Mouse (Mus musculus) forebrain, embryonic 15.5 days (tissue): Measurements from ENCODE around the gene Hao1. TPM values are rescaled to one million over a fixed set of nuclear protein-coding genes. Genes with fewer than 3 reads are reported as not detected.

Experiments used
- ATAC-seq: fragments of 200-750 bp; cut with Nextera tagmentation; replicated peaks from 2 replicates; pipeline ENCODE4 v1.8.0; 2017; ENCODE audit warnings: mild to moderate bottlenecking, moderate TSS enrichment, moderate library complexity
- H3K27ac ChIP-seq: fragments of 300-500 bp; sonication (generic); replicated peaks from 2 replicates; pipeline ENCODE4 v1.5.1; 2015; ENCODE audit warnings: mild to moderate bottlenecking, inconsistent platforms
- H3K27me3 ChIP-seq: fragments of 300-500 bp; sonication (generic); 2 replicates; pipeline ENCODE4 v1.6.1; 2015; ENCODE audit warnings: inconsistent platforms
- H3K36me3 ChIP-seq: fragments of 300-500 bp; sonication (generic); 2 replicates; pipeline ENCODE4 v1.6.1; 2015; ENCODE audit warnings: mild to moderate bottlenecking, inconsistent platforms
- H3K4me1 ChIP-seq: fragments of 300-500 bp; sonication (generic); 2 replicates; pipeline ENCODE4 v1.6.1; 2015; ENCODE audit warnings: inconsistent platforms
- H3K4me2 ChIP-seq: fragments of 300-500 bp; sonication (generic); replicated peaks from 2 replicates; pipeline ENCODE4 v1.6.1; 2015; ENCODE audit warnings: mild to moderate bottlenecking, inconsistent platforms
- H3K4me3 ChIP-seq: fragments of 300-500 bp; sonication (generic); 2 replicates; pipeline ENCODE4 v1.5.1; 2015; ENCODE audit warnings: mild to moderate bottlenecking, inconsistent platforms
- H3K9ac ChIP-seq: fragments of 300-500 bp; sonication (generic); replicated peaks from 2 replicates; pipeline ENCODE4 v1.6.1; 2015; ENCODE audit warnings: mild to moderate bottlenecking, inconsistent platforms
- H3K9me3 ChIP-seq: fragments of 300-500 bp; sonication (generic); 2 replicates; pipeline ENCODE4 v1.6.1; 2016; ENCODE audit warnings: inconsistent platforms
- WGBS: fragments of 180-500 bp; shearing (Covaris S2); methylation state at CpG from one replicate; pipeline ENCODE4 v1.1.7; 2015; ENCODE audit warnings: mixed read lengths; 5-methylcytosine and 5-hydroxymethylcytosine counted together
- polyA plus RNA-seq: library from polyadenylated mRNA; unstranded; fragments of >200 nt; fragmentation: Nextera tagmentation; extraction: Ambion mirVana; gene quantifications from 2 replicates; pipeline ENCODE4 v1.2.1, GENCODE M21; 2015

Gene Hao1
- polyA plus RNA-seq = 0.08 TPM in 1 of 2 replicates, not detected in the other

- H3K27ac ChIP-seq = no peak within 1 kb of the TSS
- no peaks in the 10 kb centered on the region for H3K27me3 ChIP-seq
- H3K4me1 ChIP-seq = no peaks in the 10 kb centered on the region
- no peak within 1 kb of the TSS for H3K4me2 ChIP-seq
- H3K36me3 ChIP-seq = no peaks in the 10 kb centered on the region
- WGBS = 89% methylated on average over 8 of the region's 8 CpGs
- H3K9me3 ChIP-seq = no peaks in the 10 kb centered on the region
- no peak within 1 kb of the TSS for H3K9ac ChIP-seq
- no peak within 1 kb of the TSS for H3K4me3 ChIP-seq
- ATAC-seq = no peak
These were observed at the start of gene Hao1 for GRCm38 (mm10) chr2:134554221-134554727. TSS of gene Hao1 (minus strand) at chr2:134554368.

GRCm38 (mm10) chr2:134591081-134591694, 37.0 kb upstream of the Hao1 start:
- Histone ChIP-seq H3K9me3 (no peaks in the 10 kb centered on the region), H3K4me1 (no peaks in the 10 kb centered on the region), H3K9ac (no peak overlapping the region), H3K27ac (no peak overlapping the region), H3K36me3 (peaks cover 15% of the 10 kb centered on the region; the same call in 1 of the 2 replicates), H3K4me3 (no peak overlapping the region), H3K27me3 (no peaks in the 10 kb centered on the region), H3K4me2 (no peak overlapping the region)
- 93% methylated on average over 6 of the region's 6 CpGs for WGBS
- ATAC-seq = no peak

GRCm38 (mm10) chr2:134585243-134585642, 31.1 kb upstream of the Hao1 start:
- no peaks in the 10 kb centered on the region for H3K4me1 ChIP-seq
- no peaks in the 10 kb centered on the region for H3K36me3 ChIP-seq
- H3K4me2 ChIP-seq = no peak overlapping the region
- no peak overlapping the region for H3K27ac ChIP-seq
- no peaks in the 10 kb centered on the region for H3K9me3 ChIP-seq
- ATAC-seq = no peak
- WGBS = 44% methylated on average over 4 of the region's 4 CpGs
- H3K4me3 ChIP-seq = no peak overlapping the region
- H3K9ac ChIP-seq = no peak overlapping the region
- H3K27me3 ChIP-seq = no peaks in the 10 kb centered on the region

GRCm38 (mm10) chr2:134559422-134559821, 5.3 kb upstream of the Hao1 start:
- H3K36me3 ChIP-seq = no peaks in the 10 kb centered on the region
- no peak for ATAC-seq
- H3K4me3 ChIP-seq = no peak overlapping the region
- 94% methylated on average over 3 of the region's 3 CpGs for WGBS
- H3K9me3 ChIP-seq = no peaks in the 10 kb centered on the region
- no peaks in the 10 kb centered on the region for H3K27me3 ChIP-seq
- no peak overlapping the region for H3K4me2 ChIP-seq
- no peak overlapping the region for H3K9ac ChIP-seq
- no peak overlapping the region for H3K27ac ChIP-seq
- no peaks in the 10 kb centered on the region for H3K4me1 ChIP-seq

- H3K4me1 ChIP-seq = no peaks in the 10 kb centered on the region
- H3K9me3 ChIP-seq = no peaks in the 10 kb centered on the region
- no peak overlapping the region for H3K4me2 ChIP-seq
- H3K27ac ChIP-seq = no peak overlapping the region
- H3K36me3 ChIP-seq = no peaks in the 10 kb centered on the region
- H3K27me3 ChIP-seq = no peaks in the 10 kb centered on the region
- H3K9ac ChIP-seq = no peak overlapping the region
- no peak for ATAC-seq
- H3K4me3 ChIP-seq = no peak overlapping the region
These were observed 1.8 kb downstream of the Hao1 start for GRCm38 (mm10) chr2:134552358-134552757.

GRCm38 (mm10) chr2:134549770-134550169, 4.4 kb downstream of the Hao1 start:
- 24% methylated on average over 4 of the region's 4 CpGs for WGBS
- ATAC-seq = no peak
- Histone ChIP-seq H3K4me3 (no peak overlapping the region), H3K36me3 (no peaks in the 10 kb centered on the region), H3K27me3 (no peaks in the 10 kb centered on the region), H3K4me2 (no peak overlapping the region), H3K9me3 (no peaks in the 10 kb centered on the region), H3K9ac (no peak overlapping the region), H3K27ac (no peak overlapping the region), H3K4me1 (no peaks in the 10 kb centered on the region)

- Histone ChIP-seq H3K27ac (no peak overlapping the region), H3K27me3 (no peaks in the 10 kb centered on the region), H3K9me3 (no peaks in the 10 kb centered on the region), H3K4me1 (no peaks in the 10 kb centered on the region), H3K36me3 (no peaks in the 10 kb centered on the region), H3K9ac (no peak overlapping the region), H3K4me3 (no peak overlapping the region), H3K4me2 (no peak overlapping the region)
- ATAC-seq = no peak
- whole genome bisulfite sequencing = 56% methylated on average over 5 of the region's 5 CpGs
These were observed 9.1 kb downstream of the Hao1 start for GRCm38 (mm10) chr2:134545116-134545515.

DNA sequence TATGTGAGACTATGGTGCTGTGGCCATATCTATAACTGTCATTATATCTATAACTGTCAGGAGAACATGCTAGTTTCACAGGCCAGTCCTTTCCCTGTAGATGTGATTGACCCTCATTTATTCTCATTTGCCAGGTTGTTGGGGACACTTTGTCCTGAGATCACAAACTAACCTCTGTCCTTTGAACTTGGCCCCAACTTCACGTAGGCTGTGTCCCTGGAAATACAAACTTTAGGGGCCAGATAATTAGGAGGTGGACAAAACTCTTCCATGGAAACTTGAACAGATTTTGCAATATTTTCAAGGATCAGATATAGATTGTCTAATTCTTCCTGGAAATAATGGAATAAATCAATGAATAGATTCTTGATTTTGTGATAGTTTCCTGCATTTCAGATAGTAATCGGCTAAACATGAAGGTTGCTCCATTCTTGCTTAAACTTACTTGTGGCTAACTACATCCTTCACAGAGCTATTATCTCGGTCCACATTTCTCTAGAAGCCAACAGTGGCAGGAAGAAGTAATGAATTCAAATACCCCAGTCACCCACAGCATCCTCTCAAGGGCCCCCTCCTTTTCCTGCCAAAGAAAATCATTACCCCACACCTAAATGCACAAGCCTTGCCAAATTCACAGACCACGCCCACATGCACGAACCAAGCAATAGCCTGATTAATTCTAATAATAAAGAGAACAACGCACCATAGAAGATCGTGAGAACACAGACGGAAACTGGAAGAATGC, 9.7 kb downstream of the Hao1 start:
- H3K27ac ChIP-seq = no peak overlapping the region
- no peaks in the 10 kb centered on the region for H3K27me3 ChIP-seq
- no peak overlapping the region for H3K9ac ChIP-seq
- H3K9me3 ChIP-seq = no peaks in the 10 kb centered on the region
- H3K4me3 ChIP-seq = no peak overlapping the region
- WGBS = 51% methylated on average over 8 of the region's 8 CpGs
- ATAC-seq = no peak
- H3K4me2 ChIP-seq = no peak overlapping the region
- H3K36me3 ChIP-seq = no peaks in the 10 kb centered on the region
- H3K4me1 ChIP-seq = no peaks in the 10 kb centered on the region

GRCm38 (mm10) chr2:134543501-134543900, 10.7 kb downstream of the Hao1 start:
- H3K36me3 ChIP-seq = no peaks in the 10 kb centered on the region
- H3K4me1 ChIP-seq = no peaks in the 10 kb centered on the region
- no peak overlapping the region for H3K27ac ChIP-seq
- WGBS = 64% methylated on average over 2 of the region's 2 CpGs
- no peaks in the 10 kb centered on the region for H3K9me3 ChIP-seq
- no peaks in the 10 kb centered on the region for H3K27me3 ChIP-seq
- no peak for ATAC-seq
- H3K9ac ChIP-seq = no peak overlapping the region
- H3K4me2 ChIP-seq = no peak overlapping the region
- no peak overlapping the region for H3K4me3 ChIP-seq

- Histone ChIP-seq H3K4me2 (no peak overlapping the region), H3K36me3 (no peaks in the 10 kb centered on the region), H3K4me3 (no peak overlapping the region), H3K4me1 (no peaks in the 10 kb centered on the region), H3K27ac (no peak overlapping the region), H3K9me3 (no peaks in the 10 kb centered on the region), H3K9ac (no peak overlapping the region), H3K27me3 (no peaks in the 10 kb centered on the region)
- 73% methylated on average over 5 of the region's 5 CpGs for WGBS
- no peak for ATAC-seq
These were observed 13.1 kb downstream of the Hao1 start for GRCm38 (mm10) chr2:134541019-134541418.

GRCm38 (mm10) chr2:134538451-134538850, 15.7 kb downstream of the Hao1 start:
- no peak overlapping the region for H3K4me3 ChIP-seq
- H3K9me3 ChIP-seq = no peaks in the 10 kb centered on the region
- no peak for ATAC-seq
- no peak overlapping the region for H3K4me2 ChIP-seq
- H3K9ac ChIP-seq = no peak overlapping the region
- H3K36me3 ChIP-seq = no peaks in the 10 kb centered on the region
- WGBS = 83% methylated on average over 4 of the region's 4 CpGs
- no peaks in the 10 kb centered on the region for H3K4me1 ChIP-seq
- no peak overlapping the region for H3K27ac ChIP-seq
- no peaks in the 10 kb centered on the region for H3K27me3 ChIP-seq

DNA sequence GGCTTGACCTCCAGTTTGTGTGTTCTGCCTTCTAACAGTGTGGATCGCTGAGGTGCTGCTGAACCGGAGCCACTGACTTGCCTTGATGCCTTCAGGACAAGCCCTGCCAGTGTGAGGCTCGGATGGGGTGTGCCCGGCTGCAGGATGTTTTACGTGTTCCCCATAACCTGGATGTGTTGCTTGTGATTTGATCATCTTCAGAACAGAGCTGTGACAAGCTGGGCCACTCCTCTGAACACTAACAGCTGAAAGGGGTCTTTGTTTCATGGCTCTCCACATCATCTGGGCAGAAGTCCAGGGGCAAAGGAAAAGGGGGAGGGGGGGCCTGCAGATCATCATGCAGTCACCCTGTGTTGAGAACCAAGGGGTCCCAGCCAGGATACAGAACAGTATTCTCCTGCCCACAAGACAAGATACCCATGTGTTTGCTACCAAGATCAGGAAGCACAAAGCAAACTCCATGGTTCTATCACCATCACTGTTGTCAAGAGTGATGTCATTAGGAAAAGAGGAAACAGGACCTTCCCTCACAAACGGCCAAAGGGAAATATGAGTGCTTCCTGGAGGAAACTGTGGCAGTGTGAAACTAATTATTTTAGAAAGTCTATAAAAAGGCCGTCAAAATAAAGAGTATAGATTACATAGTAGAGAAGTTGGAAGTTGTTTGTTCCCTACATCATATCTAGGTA, 25.9 kb downstream of the Hao1 start:
- H3K4me2 ChIP-seq = no peak overlapping the region
- peaks cover 3% of the 10 kb centered on the region; the same call in 1 of the 2 replicates for H3K4me1 ChIP-seq
- H3K9ac ChIP-seq = no peak overlapping the region
- ATAC-seq = peak; percentile 61
- H3K27me3 ChIP-seq = no peaks in the 10 kb centered on the region
- H3K9me3 ChIP-seq = no peaks in the 10 kb centered on the region
- WGBS = 63% methylated on average over 7 of the region's 7 CpGs
- no peak overlapping the region for H3K27ac ChIP-seq
- no peaks in the 10 kb centered on the region for H3K36me3 ChIP-seq
- no peak overlapping the region for H3K4me3 ChIP-seq
